Mouse (Mus musculus): ENCODE results near the gene Taf1. TPM values are rescaled to one million over a fixed set of nuclear protein-coding genes. Genes with fewer than 3 reads are reported as not detected.
"Not testable (repeated sequence)": the region's sequence is repeated elsewhere in the genome, so short reads cannot be mapped to it uniquely, and the experiment has no call there.

Taf1 gene
- polyA plus RNA-seq (2012; fragmentation: generic; extraction: Trizol), result 7.9 TPM

GRCm38 (mm10) chrX:101532347-101533221 lies at the start of gene Taf1:
Gene Taf1 (plus strand): TSS chrX:101532734.
- Histone ChIP-seq H3K36me3 (ENCODE audit: control insufficient read depth, insufficient read depth) (peaks cover 5% of the 10 kb centered on the region), H3K27me3 (ENCODE audit: control insufficient read depth, insufficient read depth, insufficient read length) (no peaks in the 10 kb centered on the region)
- no peak for TF ChIP-seq REST (IDR thresholded peaks at IDR 0.05; ENCODE audit: insufficient read depth, insufficient read length)
- TF ChIP-seq POLR2A (IDR thresholded peaks at IDR 0.05; ENCODE audit: insufficient read length, low read depth), result peak; percentile 72
- TF ChIP-seq MAX (IDR thresholded peaks at IDR 0.05; ENCODE audit: low read depth), result no peak
- no peak for TF ChIP-seq E2F4 (IDR thresholded peaks at IDR 0.05; ENCODE audit: insufficient read depth)
- TF ChIP-seq SRF (IDR thresholded peaks at IDR 0.05; ENCODE audit: control insufficient read depth, insufficient read length, low read depth), result no peak
- no peak for TF ChIP-seq USF1 (IDR thresholded peaks at IDR 0.05; ENCODE audit: low read depth)
- peak; percentile 39 for TF ChIP-seq POLR2AphosphoS2 (IDR thresholded peaks at IDR 0.05; ENCODE audit: insufficient read length, low read depth)
- no peak for TF ChIP-seq MYOG (IDR thresholded peaks at IDR 0.05; ENCODE audit: control insufficient read depth in 1 of 3, insufficient read depth in 1 of 3, insufficient read length in 2 of 3, low read depth in 2 of 3)

GRCm38 (mm10) chrX:101486487-101487152 lies 45.9 kb upstream of the Taf1 start:
- not testable (repeated sequence) for H3K79me2 ChIP-seq (ENCODE audit: control insufficient read depth, insufficient read depth); H3K4me3 ChIP-seq; H3ac ChIP-seq (ENCODE audit: control insufficient read depth, insufficient read length); H3K4me2 ChIP-seq (ENCODE audit: low read depth); H3K36me3 ChIP-seq (ENCODE audit: control insufficient read depth, insufficient read depth); H3K27me3 ChIP-seq (ENCODE audit: control insufficient read depth, insufficient read depth, insufficient read length)
- peak; percentile 63 to 82 (median 64) for TF ChIP-seq MYOG (IDR thresholded peaks at IDR 0.05; ENCODE audit: control insufficient read depth in 1 of 3, insufficient read depth in 1 of 3, insufficient read length in 2 of 3, low read depth in 2 of 3)
- TF ChIP-seq MYOD1 (IDR thresholded peaks at IDR 0.05; ENCODE audit: control insufficient read depth in 1 of 3, insufficient read length in 2 of 3, low read depth in 2 of 3), result peak in 2 of 3 experiments; percentile 60 to 71

More at GRCm38 (mm10) chrX:101532347-101533221, at the start of gene Taf1:
- H3ac ChIP-seq (ENCODE audit: control insufficient read depth, insufficient read length), result no peak within 1 kb of the TSS
- H3K79me2 ChIP-seq (ENCODE audit: control insufficient read depth, insufficient read depth), result peaks cover 14% of the 10 kb centered on the region
- peak within 1 kb of the TSS; percentile 74 for H3K4me2 ChIP-seq (ENCODE audit: low read depth)
- H3K4me3 ChIP-seq, result peak within 1 kb of the TSS; percentile 43

GRCm38 (mm10) chrX:101504636-101505035 lies 27.9 kb upstream of the Taf1 start:
- no peak overlapping the region for H3K4me3 ChIP-seq
- H3K36me3 ChIP-seq (ENCODE audit: control insufficient read depth, insufficient read depth), result no peaks in the 10 kb centered on the region
- no peaks in the 10 kb centered on the region for H3K79me2 ChIP-seq (ENCODE audit: control insufficient read depth, insufficient read depth)
- H3K27me3 ChIP-seq (ENCODE audit: control insufficient read depth, insufficient read depth, insufficient read length), result no peaks in the 10 kb centered on the region
- H3ac ChIP-seq (ENCODE audit: control insufficient read depth, insufficient read length), result no peak overlapping the region
- TF ChIP-seq TCF12 (IDR thresholded peaks at IDR 0.05; ENCODE audit: insufficient read depth, poor library complexity, severe bottlenecking) (no peak), MAX (IDR thresholded peaks at IDR 0.05; ENCODE audit: low read depth) (no peak), MYOG (IDR thresholded peaks at IDR 0.05; ENCODE audit: control insufficient read depth in 1 of 3, insufficient read depth in 1 of 3, insufficient read length in 2 of 3, low read depth in 2 of 3) (no peak), USF1 (IDR thresholded peaks at IDR 0.05; ENCODE audit: low read depth) (no peak), E2F4 (IDR thresholded peaks at IDR 0.05; ENCODE audit: insufficient read depth) (no peak), POLR2AphosphoS2 (IDR thresholded peaks at IDR 0.05; ENCODE audit: insufficient read length, low read depth) (no peak), MYOD1 (IDR thresholded peaks at IDR 0.05; ENCODE audit: control insufficient read depth in 1 of 3, insufficient read length in 2 of 3, low read depth in 2 of 3) (no peak)
- H3K4me2 ChIP-seq (ENCODE audit: low read depth), result no peak overlapping the region

DNA sequence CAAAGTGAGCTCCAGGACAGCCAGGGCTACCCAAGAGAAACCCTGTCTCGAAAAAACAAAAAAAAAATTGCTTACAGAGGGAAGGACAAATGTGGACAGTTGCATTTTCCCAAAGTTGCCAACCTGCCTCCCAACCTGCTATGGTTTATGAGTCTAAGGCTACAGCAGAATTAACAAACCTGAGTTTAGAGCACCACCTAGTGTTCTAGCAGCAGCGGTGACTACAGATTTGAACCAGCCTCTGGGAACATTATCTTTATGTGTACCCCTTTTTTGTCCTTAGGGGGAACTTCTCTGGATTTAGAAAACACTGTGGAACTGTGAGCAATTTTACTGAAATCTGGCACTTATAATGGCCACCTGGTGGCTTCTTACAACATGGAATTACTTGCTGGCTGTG lies 16.8 kb upstream of the Taf1 start:
- no peak overlapping the region for H3K4me2 ChIP-seq (ENCODE audit: low read depth)
- no peaks in the 10 kb centered on the region for H3K27me3 ChIP-seq (ENCODE audit: control insufficient read depth, insufficient read depth, insufficient read length)
- H3K36me3 ChIP-seq (ENCODE audit: control insufficient read depth, insufficient read depth), result no peaks in the 10 kb centered on the region
- H3K79me2 ChIP-seq (ENCODE audit: control insufficient read depth, insufficient read depth), result no peaks in the 10 kb centered on the region
- no peak overlapping the region for H3ac ChIP-seq (ENCODE audit: control insufficient read depth, insufficient read length)
- no peak overlapping the region for H3K4me3 ChIP-seq
- TF ChIP-seq MAX (IDR thresholded peaks at IDR 0.05; ENCODE audit: low read depth) (no peak), USF1 (IDR thresholded peaks at IDR 0.05; ENCODE audit: low read depth) (no peak), MYOD1 (IDR thresholded peaks at IDR 0.05; ENCODE audit: control insufficient read depth in 1 of 3, insufficient read length in 2 of 3, low read depth in 2 of 3) (no peak), REST (IDR thresholded peaks at IDR 0.05; ENCODE audit: insufficient read depth, insufficient read length) (no peak), CEBPB (IDR thresholded peaks at IDR 0.05; ENCODE audit: insufficient read depth, poor library complexity, severe bottlenecking) (no peak), TCF3 (IDR thresholded peaks at IDR 0.05; ENCODE audit: insufficient read length, low read depth) (no peak), POLR2A (IDR thresholded peaks at IDR 0.05; ENCODE audit: insufficient read length, low read depth) (no peak), POLR2AphosphoS2 (IDR thresholded peaks at IDR 0.05; ENCODE audit: insufficient read length, low read depth) (no peak), TCF12 (IDR thresholded peaks at IDR 0.05; ENCODE audit: insufficient read depth, poor library complexity, severe bottlenecking) (no peak), SRF (IDR thresholded peaks at IDR 0.05; ENCODE audit: control insufficient read depth, insufficient read length, low read depth) (no peak), E2F4 (IDR thresholded peaks at IDR 0.05; ENCODE audit: insufficient read depth) (no peak), MYOG (IDR thresholded peaks at IDR 0.05; ENCODE audit: control insufficient read depth in 1 of 3, insufficient read depth in 1 of 3, insufficient read length in 2 of 3, low read depth in 2 of 3) (no peak)

GRCm38 (mm10) chrX:101518006-101518405 lies 14.5 kb upstream of the Taf1 start:
- Histone ChIP-seq H3K36me3 (ENCODE audit: control insufficient read depth, insufficient read depth) (no peaks in the 10 kb centered on the region), H3K27me3 (ENCODE audit: control insufficient read depth, insufficient read depth, insufficient read length) (no peaks in the 10 kb centered on the region), H3K4me3 (no peak overlapping the region), H3K79me2 (ENCODE audit: control insufficient read depth, insufficient read depth) (no peaks in the 10 kb centered on the region), H3K4me2 (ENCODE audit: low read depth) (no peak overlapping the region), H3ac (ENCODE audit: control insufficient read depth, insufficient read length) (no peak overlapping the region)
- TF ChIP-seq CEBPB (IDR thresholded peaks at IDR 0.05; ENCODE audit: insufficient read depth, poor library complexity, severe bottlenecking) (no peak), MYOG (IDR thresholded peaks at IDR 0.05; ENCODE audit: control insufficient read depth in 1 of 3, insufficient read depth in 1 of 3, insufficient read length in 2 of 3, low read depth in 2 of 3) (no peak), SRF (IDR thresholded peaks at IDR 0.05; ENCODE audit: control insufficient read depth, insufficient read length, low read depth) (no peak), USF1 (IDR thresholded peaks at IDR 0.05; ENCODE audit: low read depth) (no peak), TCF12 (IDR thresholded peaks at IDR 0.05; ENCODE audit: insufficient read depth, poor library complexity, severe bottlenecking) (no peak), REST (IDR thresholded peaks at IDR 0.05; ENCODE audit: insufficient read depth, insufficient read length) (no peak), POLR2AphosphoS2 (IDR thresholded peaks at IDR 0.05; ENCODE audit: insufficient read length, low read depth) (no peak), MYOD1 (IDR thresholded peaks at IDR 0.05; ENCODE audit: control insufficient read depth in 1 of 3, insufficient read length in 2 of 3, low read depth in 2 of 3) (no peak), E2F4 (IDR thresholded peaks at IDR 0.05; ENCODE audit: insufficient read depth) (no peak), MAX (IDR thresholded peaks at IDR 0.05; ENCODE audit: low read depth) (no peak), POLR2A (IDR thresholded peaks at IDR 0.05; ENCODE audit: insufficient read length, low read depth) (no peak), TCF3 (IDR thresholded peaks at IDR 0.05; ENCODE audit: insufficient read length, low read depth) (no peak)
